Mouse (Mus musculus): ENCODE measurements around the gene Hist1h3e.
A peak's percentile ranks its signal among the peaks of the same experiment; 100 is the strongest.
"Not testable (repeated sequence)": the region's sequence is repeated elsewhere in the genome, so short reads cannot be mapped to it uniquely, and the experiment has no call there.

The Hist1h3e gene

DNA sequence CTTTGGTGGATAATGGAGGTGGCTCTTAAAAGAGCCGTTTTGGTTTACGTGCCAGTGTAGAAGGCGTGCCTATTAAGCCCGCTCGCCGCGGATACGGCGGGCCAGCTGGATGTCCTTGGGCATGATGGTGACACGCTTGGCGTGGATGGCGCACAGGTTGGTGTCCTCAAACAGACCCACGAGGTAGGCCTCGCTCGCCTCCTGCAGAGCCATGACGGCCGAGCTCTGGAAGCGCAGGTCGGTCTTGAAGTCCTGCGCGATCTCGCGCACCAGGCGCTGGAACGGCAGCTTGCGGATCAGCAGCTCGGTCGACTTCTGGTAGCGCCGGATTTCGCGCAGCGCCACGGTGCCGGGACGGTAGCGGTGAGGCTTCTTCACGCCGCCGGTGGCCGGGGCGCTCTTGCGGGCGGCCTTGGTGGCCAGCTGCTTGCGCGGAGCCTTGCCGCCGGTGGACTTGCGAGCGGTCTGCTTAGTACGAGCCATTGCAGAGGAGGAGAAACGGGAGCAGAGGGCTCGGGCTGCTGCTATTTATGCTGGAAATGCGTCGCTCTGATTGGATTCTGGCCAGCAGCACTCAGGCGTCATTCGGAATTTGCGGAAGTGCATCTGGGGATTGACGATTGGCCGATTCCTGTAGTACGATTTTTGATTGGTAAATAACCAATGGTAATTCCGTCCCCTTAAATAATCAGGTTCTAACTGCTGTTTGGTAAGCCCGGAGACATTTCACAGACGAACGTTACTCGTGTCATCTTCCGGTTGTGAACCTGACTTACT is at the start of gene Hist1h3e:
Gene Hist1h3e, minus strand, starts transcription at position 487 of the 777 bp plus-strand sequence.
- DNase-seq (ENCODE audit: low read depth): peak; percentile 90

DNA sequence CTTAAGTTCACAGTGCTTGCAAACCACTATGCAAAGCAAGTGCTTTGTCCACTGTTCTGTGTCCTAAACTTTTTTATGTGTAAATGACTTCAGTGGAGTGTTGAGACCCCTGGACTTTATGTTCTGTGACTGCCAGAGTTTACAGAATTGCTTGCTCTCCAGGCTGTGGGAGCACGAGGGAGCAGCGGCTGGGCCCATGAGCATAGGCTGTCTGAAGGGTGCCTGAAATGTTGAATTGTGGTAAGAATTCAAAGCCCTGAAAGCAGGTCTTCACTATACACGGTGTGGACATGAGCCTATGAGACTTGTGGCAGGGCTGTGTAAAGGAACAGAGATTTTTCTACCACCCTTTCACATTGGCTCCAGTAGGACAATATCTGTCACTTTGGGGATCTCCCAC is 49.5 kb upstream of the Hist1h3e start:
- DNase-seq (ENCODE audit: low read depth): no peak

DNA sequence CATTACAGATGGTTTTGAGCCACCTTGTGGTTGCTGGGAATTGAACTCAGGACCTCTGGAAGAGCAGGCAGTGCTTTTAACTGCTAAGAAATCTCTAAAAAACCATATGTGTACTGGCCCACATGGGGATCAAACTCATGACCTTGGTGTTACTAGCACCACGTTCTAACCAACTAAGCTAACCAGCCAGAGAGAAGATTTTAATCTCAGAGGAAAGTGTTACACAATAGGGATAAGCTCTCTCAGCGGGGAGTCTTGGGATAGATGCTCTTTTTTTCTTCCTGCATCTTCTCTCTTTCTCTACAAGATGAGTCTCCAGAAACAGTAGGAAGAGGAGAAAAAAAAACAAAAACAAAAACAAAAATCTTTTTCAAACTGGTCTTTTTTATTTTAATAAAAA is 48.2 kb upstream of the Hist1h3e start:
- DNase-seq (ENCODE audit: low read depth): no peak

DNA sequence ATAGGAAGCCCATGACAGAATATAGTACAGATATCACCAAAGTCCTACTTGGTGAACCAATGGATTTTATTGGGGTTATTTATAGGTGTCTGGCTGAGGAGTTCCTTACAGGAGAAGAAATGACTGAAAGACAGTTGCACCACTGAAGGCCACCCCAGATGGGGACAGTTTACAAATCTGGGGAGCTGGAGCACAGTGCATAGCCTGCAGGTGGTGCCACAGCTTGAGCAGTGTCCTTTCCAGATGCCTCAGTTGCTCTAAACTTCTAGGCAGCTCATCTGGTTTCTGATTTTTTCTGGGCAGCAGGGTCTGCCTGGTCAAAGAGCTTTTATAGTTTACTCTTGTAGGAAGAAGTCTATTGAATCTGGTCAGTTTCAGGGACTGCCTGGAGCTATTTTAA is 47.7 kb upstream of the Hist1h3e start:
- no peak for DNase-seq (ENCODE audit: low read depth)

DNA sequence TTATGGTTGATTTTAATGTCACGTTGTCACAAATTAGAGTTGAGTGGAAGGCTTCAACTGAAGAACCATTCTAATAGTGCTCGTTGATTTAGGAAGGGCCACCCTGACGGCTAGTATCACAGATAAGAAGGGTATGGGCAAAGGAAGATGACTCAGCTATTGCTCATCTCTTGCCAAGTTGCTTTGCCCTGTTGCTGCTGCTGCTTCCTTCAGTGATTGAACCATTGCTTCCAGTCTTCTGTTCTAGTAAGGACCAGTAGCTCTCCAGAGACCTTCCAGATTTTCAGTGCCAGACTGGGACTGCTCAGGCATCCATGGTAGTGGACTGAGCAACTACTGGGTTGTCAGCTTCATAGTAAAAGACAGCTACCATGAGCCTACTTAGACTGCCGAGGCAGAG is 47.0 kb upstream of the Hist1h3e start:
- no peak for DNase-seq (ENCODE audit: low read depth)

DNA sequence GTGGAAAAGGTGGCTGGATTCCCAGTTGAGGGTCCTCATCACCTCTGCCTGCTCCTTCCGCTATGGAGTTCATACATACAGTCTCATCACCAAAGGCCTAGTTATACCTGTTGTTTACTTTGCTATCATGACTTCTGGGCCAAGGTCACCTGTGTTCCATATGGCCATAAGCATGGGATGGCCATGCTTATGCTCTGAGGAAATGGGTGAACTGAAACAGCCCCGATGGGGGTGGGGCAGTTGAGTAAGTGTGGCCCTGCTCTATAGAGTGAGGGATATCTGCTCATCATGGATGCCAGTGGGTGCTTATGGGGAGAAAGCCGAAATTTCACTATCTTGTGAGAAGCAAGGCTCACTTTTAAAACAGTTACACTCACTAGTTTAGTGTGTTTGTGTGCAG is 42.9 kb upstream of the Hist1h3e start:
- DNase-seq (ENCODE audit: low read depth): no peak

DNA sequence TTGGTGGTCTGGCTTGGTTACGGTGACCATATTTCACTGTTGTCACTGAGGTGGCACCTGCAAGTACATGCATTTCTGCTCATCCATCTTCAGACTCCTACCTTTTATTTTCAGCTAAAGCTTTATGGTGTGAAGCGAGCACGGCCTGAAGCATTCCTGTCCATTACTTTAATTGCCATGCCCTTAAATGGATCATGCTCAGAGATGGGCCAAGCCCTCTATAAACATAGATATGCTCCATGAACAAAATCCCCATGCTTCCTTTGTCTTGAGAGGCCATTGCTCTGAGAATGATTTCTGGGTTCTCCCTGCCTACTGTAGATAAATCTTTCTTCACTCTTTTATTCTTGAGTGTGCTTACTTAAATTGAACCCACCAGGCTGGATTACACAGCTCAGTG is 42.3 kb upstream of the Hist1h3e start:
- no peak for DNase-seq (ENCODE audit: low read depth)

DNA sequence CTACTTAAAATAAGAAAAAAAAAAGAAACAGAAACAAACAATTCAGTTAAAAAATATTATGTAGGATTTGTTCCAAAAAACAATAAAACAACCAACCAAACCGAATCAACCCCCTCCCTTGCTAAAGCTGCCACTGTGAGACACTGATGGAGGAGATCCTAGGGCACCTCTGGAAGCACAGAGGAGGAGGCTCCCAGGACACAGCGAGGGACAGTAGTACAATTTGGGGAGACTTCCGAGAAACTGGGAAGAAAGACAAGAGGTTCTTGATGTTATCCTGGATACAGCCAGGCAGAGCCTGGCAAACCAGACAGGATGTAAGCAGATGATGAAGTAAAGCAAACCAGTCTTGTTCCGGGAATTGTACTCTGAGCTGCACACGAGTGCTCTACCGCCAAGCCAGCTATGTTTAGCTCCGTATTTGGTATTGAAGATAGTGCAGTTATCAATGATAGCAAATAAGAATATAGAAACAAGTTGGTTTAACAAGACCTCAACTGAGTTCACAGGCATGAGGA is 41.1 kb upstream of the Hist1h3e start:
- no peak for DNase-seq (ENCODE audit: low read depth)

DNA sequence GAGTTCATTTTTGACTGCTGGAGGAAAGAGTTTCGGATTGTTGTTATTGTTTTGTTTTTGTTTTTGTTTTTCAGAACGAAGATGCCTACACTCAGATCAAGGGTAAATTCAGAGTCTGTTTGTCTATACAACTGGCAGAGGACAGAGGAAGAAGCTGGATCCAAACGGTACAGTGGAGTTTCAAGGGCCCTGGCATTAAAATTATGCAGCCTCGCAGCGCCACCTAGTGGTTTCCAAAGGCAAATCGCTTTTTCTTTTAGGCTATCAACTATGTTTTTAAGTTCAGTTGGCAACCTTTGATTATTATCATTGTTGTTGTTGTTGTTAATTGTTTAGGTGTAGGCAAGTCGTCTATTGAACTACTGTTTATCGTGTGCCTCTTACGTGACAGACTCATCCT is 35.8 kb upstream of the Hist1h3e start:
- no peak for DNase-seq (ENCODE audit: low read depth)

DNA sequence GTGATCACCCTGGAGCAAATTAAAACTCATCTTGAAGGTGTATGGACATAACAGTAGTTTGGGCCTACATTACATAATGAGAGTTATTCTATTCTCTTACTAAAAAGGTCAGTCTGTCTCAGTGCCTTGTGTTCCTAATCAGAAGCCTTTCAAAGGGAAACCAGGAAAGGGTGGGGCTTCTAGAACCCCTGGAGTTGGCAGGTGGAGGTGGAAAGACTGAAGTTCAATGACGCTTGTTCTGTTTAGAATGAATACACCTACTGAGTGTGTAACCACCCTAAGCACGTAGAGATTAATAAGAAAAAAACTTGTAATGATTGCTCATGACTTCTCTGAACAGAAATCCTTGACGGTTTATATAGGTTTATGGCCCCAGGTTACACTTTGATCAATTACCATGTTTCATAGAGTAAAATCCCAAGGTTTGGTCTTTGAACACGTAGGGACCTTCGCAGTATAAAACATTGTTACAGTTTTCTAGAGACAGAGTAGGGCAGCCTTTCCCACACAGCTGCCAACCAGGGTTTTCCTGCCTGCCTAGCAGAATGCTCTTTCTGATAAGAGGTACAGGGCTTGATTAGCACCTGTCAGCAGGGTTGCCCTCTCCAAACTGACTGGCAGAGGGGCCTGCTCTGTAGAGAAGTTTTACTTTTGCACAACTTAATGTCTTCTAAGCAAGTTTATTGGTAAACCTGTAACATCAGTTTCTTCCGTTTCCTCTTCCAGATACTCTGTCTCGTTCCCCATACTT is 33.6 kb upstream of the Hist1h3e start:
- DNase-seq (ENCODE audit: low read depth): no peak

DNA sequence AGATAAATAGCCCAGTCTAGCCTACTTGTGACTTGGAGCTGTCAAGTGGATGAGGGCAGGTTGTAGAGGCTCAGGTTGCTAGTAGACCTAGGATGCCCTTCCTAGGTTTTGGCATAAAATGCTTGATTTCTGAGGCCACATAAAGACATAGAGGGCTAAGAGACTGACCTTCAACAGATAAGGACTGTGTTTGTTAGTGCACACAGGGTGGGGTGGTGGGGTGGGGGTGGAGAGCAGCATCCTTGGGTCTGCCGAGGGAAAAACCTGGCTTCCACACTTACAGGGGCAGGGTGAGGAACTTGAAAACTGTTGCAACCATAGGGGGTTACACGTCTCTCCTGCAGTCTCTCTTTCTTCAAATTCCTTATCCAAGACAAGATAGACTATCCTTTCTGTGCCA is 33.0 kb upstream of the Hist1h3e start:
- DNase-seq (ENCODE audit: low read depth): no peak

DNA sequence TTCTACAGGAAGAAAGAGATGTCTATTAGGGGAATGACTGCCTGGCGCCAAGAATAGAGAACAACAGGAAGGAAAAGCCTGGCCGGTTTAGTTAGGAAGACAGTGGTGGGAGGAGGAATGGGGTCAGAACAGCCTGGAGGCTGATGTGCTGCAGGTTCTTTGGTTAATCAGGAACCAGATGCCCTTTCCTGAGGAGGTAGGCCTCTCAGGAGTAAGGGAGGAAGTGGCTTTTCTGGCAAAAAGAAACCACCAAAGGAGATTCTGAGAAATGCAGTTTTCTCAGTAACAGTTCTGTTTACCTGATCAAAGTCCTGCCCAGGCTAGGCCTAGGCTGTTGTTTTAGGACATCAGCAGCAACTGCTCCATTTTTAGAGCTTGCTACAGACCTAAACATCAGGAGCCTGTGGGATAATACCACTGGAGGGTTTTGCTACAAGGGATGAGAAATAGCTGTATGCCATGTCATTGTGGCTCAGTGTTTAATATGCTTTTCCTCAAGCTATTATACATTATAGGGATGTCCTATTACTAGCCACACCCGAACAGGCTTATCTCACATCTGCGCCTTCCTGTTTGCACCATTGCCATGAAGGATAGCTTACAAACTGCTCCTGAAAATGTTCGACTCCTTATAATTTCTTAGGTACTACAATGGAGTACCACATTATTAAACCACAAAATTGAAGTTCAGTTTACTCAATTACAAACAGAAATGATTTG is 31.0 kb upstream of the Hist1h3e start:
- DNase-seq (ENCODE audit: low read depth): no peak

DNA sequence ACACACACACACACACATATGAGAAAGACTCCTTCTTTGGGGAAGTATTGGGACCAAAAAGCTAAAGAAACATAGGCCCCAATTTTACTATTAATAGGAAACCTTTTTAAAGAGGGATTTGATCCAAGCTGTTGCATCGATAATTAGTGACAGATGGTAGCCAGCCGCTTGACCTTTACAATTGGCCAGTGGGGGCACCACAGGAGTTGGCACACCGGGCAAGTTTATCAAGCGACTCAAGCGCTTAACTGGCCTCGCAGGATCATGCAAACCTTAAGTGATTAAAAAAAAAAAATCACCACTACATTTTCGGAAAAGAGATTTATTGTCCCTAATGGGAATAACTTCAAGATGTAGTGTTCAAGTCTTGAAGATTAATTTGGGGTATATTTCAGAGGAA is 30.4 kb upstream of the Hist1h3e start:
- no peak for DNase-seq (ENCODE audit: low read depth)

DNA sequence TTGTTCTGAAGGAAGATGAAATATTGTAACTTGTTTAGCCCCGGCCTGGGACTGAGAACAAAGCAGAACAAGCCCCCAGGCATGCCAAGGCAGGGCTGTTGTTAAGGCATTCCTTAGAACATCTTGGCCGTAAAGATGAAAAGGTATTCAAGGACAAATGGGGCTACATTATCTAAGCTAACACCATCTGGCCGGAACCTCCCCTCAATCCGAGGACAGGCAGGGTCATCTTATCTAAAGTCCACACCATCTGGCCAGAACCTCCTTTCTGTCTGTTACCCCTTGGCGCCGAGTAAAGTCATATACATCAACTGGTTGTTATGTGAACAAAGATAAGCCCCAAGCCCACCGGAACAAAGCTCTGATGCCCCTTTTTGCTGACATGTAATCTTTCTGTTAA is 29.7 kb upstream of the Hist1h3e start:
- DNase-seq (ENCODE audit: low read depth): not testable (repeated sequence)

DNA sequence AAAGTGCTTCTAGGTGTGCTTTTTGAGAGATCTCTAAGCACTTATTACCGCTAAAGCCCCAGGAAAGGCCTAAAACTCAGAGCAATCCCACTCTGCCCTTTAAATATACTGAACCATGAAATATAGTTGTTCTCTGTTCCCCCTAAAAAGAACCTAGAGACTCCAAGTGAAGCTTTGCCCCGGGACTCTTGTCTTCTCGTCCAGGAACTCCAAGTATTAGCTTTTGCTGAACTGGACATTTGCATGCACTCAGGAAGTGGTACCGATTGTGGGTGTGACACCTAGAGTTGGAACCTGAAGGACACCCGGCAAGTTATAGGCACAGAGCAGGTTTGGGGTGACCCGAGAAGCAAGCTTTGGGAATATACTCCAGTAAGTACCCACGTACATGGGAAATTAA is 29.0 kb upstream of the Hist1h3e start:
- no peak for DNase-seq (ENCODE audit: low read depth)

DNA sequence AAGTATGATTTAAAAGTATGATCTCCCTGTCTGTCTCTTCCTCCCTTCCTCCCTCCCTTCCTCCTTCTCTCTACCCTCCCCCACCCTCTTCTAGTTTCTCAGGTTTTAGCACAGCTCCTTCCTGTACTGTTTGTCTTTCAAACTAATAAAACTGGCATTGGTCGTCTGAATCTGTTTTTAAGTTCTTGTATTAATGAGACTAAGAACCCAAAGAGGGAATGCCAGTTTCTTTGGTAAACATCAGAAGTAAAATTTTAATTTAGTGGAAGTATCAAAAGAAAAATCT is 24.7 kb upstream of the Hist1h3e start:
- DNase-seq (ENCODE audit: low read depth): no peak

DNA sequence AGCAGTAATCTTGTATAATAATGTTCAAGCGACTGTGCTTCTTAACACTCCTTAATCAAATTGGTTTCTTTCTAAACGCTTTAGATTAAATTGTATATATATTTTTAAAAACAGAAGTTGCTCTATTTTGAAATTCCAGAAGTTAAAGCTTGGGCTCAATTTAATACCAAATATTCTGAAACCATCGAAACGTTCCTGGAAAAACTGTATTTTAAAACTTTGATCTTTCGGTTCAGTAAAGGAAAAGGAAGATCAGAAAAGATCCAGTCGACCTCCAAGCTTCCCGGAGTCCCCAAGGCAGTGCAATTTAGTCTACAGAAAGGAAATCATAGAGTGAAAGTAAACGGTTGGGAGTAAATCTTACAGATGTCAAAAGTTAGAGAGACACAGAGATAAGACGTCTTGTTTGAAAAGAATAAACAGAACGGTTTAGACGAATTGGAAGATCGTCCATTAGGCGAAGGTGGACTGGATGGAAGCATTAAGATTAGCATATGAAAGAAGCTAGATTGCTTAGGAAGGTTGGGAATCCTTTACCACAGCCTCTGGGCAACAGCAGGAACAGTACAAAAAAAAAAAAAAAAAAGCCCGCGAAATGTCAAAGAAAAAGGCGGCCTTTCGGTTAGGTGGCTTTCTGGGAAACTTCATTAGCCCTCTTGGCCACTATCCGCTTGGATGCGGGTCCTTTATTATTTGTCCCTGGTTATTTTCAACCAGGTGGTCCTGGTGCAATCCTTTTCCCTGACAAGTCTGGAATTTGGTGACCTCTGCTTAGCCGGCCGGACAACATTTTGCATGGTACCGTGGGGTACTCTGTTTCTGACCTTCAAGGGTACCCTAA is 24.1 kb upstream of the Hist1h3e start:
- no peak for DNase-seq (ENCODE audit: low read depth)

DNA sequence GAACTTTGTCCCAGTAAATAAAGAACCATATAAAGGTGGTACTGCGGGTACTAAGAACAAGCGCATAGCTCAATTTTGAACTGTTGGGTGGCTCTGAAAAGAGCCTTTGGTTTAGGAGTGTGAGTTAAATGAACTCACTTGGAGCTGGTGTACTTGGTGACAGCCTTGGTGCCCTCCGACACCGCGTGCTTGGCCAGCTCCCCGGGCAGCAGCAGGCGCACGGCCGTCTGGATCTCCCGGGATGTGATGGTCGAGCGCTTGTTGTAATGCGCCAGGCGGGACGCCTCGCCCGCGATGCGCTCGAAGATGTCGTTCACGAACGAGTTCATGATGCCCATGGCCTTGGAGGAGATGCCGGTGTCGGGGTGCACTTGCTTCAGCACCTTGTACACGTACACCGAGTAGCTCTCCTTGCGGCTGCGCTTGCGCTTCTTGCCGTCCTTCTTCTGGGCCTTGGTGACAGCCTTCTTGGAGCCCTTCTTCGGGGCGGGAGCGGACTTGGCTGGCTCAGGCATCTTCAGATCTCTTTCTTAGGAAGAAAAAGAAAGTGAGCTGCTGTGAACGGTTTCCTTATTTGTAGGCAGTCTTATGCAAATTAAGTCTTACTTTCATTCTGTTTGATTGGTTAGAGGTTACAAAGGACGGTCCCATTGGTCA is 23.4 kb upstream of the Hist1h3e start:
- DNase-seq (ENCODE audit: low read depth): not testable (repeated sequence)

DNA sequence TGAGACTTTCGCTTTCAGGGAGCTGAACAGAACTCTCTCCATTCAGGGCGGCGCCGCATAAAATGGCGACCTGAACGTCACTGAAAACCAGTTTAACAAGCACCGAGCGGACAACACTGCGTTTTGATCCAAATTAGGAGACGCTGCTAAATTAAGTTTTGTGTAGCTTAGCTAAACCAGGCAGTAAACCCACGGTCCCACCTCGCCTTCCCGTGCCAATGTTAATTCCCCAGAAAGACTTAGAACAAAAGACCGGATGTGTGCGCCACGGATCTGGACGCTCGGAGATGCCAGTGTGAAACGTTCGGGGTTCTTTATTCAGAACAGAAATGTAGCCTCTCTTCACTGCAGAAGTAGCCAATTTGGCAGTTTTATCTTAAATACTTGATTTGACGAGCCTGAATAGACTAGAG is 22.9 kb upstream of the Hist1h3e start:
- DNase-seq (ENCODE audit: low read depth): no peak

DNA sequence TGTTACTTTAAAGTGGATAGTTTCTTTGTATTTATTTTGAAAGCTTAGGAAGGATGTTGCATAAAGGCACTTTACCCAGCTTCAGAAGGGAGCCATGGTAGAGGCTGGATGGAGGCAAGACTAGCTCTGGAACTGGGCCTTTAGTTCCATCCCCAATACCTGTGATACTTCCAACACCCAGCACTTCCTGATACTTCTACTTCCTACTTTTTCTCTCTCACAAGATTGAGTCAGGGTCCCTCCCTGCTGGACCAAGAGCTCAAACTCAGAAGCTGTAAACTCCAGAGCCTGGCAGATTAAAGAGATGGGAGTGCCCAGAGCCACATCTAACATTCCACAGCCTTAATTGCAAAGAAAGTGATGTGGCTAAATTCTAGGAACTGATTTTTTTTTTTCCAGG is 22.2 kb upstream of the Hist1h3e start:
- no peak for DNase-seq (ENCODE audit: low read depth)

DNA sequence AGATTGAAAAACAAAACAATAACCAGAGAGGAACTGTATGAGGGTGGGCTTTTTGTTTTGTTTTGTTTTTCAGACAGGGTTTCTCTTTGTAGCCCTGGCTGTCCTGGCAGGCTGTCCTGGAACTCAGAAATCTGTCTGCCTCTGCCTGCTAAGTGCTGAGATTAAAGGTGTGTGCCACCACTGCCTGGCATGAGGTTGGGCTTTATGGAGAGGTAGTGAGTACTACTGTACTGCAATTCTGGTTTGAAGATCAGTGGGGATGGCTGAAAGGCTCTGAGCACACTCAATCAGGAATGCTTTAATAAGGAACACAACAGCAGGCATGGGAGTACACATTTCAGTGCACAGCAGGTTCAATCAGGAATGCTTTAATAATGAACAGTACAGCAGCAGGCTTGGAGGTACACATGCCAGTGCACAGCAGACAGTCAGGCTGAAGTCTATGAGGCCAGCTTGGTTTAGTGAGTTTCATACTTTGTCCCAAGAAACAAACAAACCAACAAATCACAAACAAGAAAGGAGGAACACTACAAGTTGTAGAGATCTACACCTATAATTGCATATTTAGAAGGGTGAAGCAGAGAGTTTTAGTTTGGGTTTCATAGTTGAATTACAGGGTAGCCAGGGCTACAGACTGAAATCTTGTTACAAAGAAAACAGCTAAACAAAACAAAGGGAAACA is 21.4 kb upstream of the Hist1h3e start:
- DNase-seq (ENCODE audit: low read depth): no peak

All from c-Kit-positive CD71-positive TER-119-negative erythroid progenitor cells, embryonic 14.5 days (primary cell).